14 mouse cellular contexts compared by ENCODE assay signal in genomic region chr8:12105106-12105901, GRCm38 (mm10).
DNase-seq lines count a peak whose midpoint lies in the region; ATAC-seq lines count a peak whose summit lies in the region.
"Had no signal": no experiment of that assay in that cellular context is flagged by ENCODE, and none has a peak within 500 bp of the region (broad histone marks: within the 10 kb centered on the region; RNA-seq: fewer than 3 reads in every experiment).

No protein-coding gene starts in this region.

- no peaks in the 10 kb centered on the region for H3K9me3 ChIP-seq in embryonic facial prominence, embryonic 13.5 days
- no peaks in the 10 kb centered on the region for H3K9me3 ChIP-seq in hindbrain, embryonic 15.5 days
- H3K9me3 ChIP-seq in neural tube, embryonic 13.5 days, result 0 out of 2 replicates have a peak, but pooled peaks cover 5% of the 10 kb centered on the region
- H3K9me3 ChIP-seq: heart, embryonic 15.5 days; stomach, embryonic 15.5 days had no signal

- H3K36me3 ChIP-seq in embryonic facial prominence, embryonic 13.5 days, result no peaks in the 10 kb centered on the region
- no peaks in the 10 kb centered on the region for H3K36me3 ChIP-seq in hindbrain, embryonic 15.5 days
- no peaks in the 10 kb centered on the region for H3K36me3 ChIP-seq in neural tube, embryonic 13.5 days
- H3K36me3 ChIP-seq: heart, embryonic 15.5 days; limb, embryonic 13.5 days; stomach, embryonic 15.5 days had no signal

- 0 out of 2 replicates have a peak, but pooled peaks have one; percentile 48 for ATAC-seq in embryonic facial prominence, embryonic 13.5 days (ENCODE audit: insufficient number of reproducible peaks, insufficient read depth, low FRiP score, low TSS enrichment, low read depth)
- 0 out of 2 replicates have a peak, but pooled peaks have one; percentile 45 for ATAC-seq in hindbrain, embryonic 15.5 days (ENCODE audit: low FRiP score, low read depth)
- peak; percentile 53; the same call in 1 of the 2 replicates for ATAC-seq in neural tube, embryonic 13.5 days (ENCODE audit: low read depth)

- WGBS in embryonic facial prominence, embryonic 13.5 days, result 15% methylated on average over 15 of the region's 15 CpGs
- WGBS in hindbrain, embryonic 15.5 days, result 12% methylated on average over 15 of the region's 15 CpGs
- 26% methylated on average over 15 of the region's 15 CpGs for WGBS in neural tube, embryonic 13.5 days

- no peak overlapping the region for H3K4me3 ChIP-seq in embryonic facial prominence, embryonic 13.5 days
- no peak overlapping the region for H3K4me3 ChIP-seq in hindbrain, embryonic 15.5 days
- H3K4me3 ChIP-seq in neural tube, embryonic 13.5 days, result no peak overlapping the region
- H3K4me3 ChIP-seq: heart, embryonic 15.5 days; limb, embryonic 13.5 days; stomach, embryonic 15.5 days had no signal

- H3K9ac ChIP-seq in embryonic facial prominence, embryonic 13.5 days, result no peak overlapping the region
- no peak overlapping the region for H3K9ac ChIP-seq in hindbrain, embryonic 15.5 days
- 0 out of 2 replicates have a peak overlapping the region, but pooled peaks have one; percentile 17 for H3K9ac ChIP-seq in neural tube, embryonic 13.5 days
- H3K9ac ChIP-seq: heart, embryonic 15.5 days; limb, embryonic 13.5 days; stomach, embryonic 15.5 days had no signal

- peaks cover 22% of the 10 kb centered on the region for H3K4me1 ChIP-seq in embryonic facial prominence, embryonic 13.5 days
- peaks cover 13% of the 10 kb centered on the region for H3K4me1 ChIP-seq in hindbrain, embryonic 15.5 days (replicated peaks)
- H3K4me1 ChIP-seq in neural tube, embryonic 13.5 days (replicated peaks), result peaks cover 22% of the 10 kb centered on the region
- H3K4me1 ChIP-seq: heart, embryonic 15.5 days; stomach, embryonic 15.5 days had no signal

- H3K27ac ChIP-seq in embryonic facial prominence, embryonic 13.5 days, result peak overlapping the region; percentile 60
- H3K27ac ChIP-seq in hindbrain, embryonic 15.5 days (replicated peaks), result no peak overlapping the region
- no peak overlapping the region for H3K27ac ChIP-seq in neural tube, embryonic 13.5 days (replicated peaks)
- H3K27ac ChIP-seq: heart, embryonic 15.5 days; limb, embryonic 13.5 days; macrophage; stomach, embryonic 15.5 days had no signal

- peaks cover 34% of the 10 kb centered on the region; the same call in 1 of the 2 replicates for H3K27me3 ChIP-seq in embryonic facial prominence, embryonic 13.5 days
- peaks cover 41% of the 10 kb centered on the region for H3K27me3 ChIP-seq in hindbrain, embryonic 15.5 days
- peaks cover 63% of the 10 kb centered on the region for H3K27me3 ChIP-seq in neural tube, embryonic 13.5 days
- H3K27me3 ChIP-seq: stomach, embryonic 15.5 days had no signal

- H3K4me2 ChIP-seq in embryonic facial prominence, embryonic 13.5 days, result peak overlapping the region; percentile 19
- no peak overlapping the region for H3K4me2 ChIP-seq in hindbrain, embryonic 15.5 days
- H3K4me2 ChIP-seq in neural tube, embryonic 13.5 days, result no peak overlapping the region; the same call in 1 of the 2 replicates
- H3K4me2 ChIP-seq: heart, embryonic 15.5 days; limb, embryonic 13.5 days; stomach, embryonic 15.5 days had no signal

- DNase-seq in gastrocnemius, postnatal 25 days, result peak; percentile 7
- DNase-seq in gastrocnemius, postnatal 10 days, result no peak
- DNase-seq in layer of hippocampus, adult 11-12 months (ENCODE audit: low spot score), result no peak
- DNase-seq in urinary bladder, adult 18-20 months (ENCODE audit: low spot score in 2 of 2), result no peak
- DNase-seq in testis, postnatal 10 days (ENCODE audit: low spot score), result no peak
- DNase-seq: B cell, adult 2 months; kidney, postnatal 10 days had no signal
